Mouse (Mus musculus): ENCODE results near the gene Mpig6b. TPM values are rescaled to one million over a fixed set of nuclear protein-coding genes. Genes with fewer than 3 reads are reported as not detected.

The Mpig6b gene
- polyA plus RNA-seq, 1 experiment from 2014 or later, result 0.16 TPM

DNA sequence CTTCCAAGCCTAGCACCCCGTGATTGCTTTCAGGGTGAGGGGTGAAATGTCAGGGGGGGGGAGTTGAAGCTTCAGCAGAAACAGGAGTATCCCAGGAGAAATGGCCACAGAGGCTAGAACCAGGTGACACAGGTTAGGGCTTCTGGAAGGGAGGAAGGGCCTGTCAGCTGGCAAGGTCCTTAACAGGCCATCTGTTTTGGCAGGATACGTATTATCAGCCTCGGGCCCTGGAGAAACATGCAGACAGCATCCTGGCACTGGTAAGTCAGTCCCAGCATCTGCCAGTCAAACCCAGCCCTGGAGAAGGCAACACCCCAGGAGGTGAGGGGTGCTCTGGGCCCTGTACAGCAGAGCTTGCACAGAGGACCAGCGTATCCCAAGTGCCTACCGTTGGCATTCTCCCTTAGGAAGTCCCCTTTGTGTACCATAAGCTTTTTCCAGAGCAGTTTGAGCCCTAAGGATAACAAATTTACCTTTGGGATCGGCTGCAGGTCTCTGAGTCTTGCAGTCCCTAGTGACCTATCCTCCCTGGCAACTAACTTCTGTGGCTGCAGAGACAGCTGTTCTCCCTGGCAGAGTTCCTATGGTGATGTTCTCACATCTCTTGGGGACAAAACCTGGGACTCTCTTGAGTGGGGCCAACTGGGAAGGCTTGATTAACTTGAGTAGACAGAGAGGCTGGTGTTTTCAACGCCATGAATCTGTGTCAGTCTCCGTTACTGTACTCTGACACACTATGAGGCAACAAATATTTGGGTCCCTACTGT lies 24.4 kb upstream of the Mpig6b start:
- H3K27ac ChIP-seq (ENCODE audit: low read length), result peak overlapping the region; percentile 98
- peaks cover 14% of the 10 kb centered on the region; the same call in 1 of the 2 replicates for H3K36me3 ChIP-seq (ENCODE audit: control insufficient read depth, insufficient read depth)
- ATAC-seq (replicated peaks; ENCODE audit: extremely low read depth, insufficient read depth, low FRiP score), result no peak
- peak overlapping the region; percentile 86 for H3K4me2 ChIP-seq (ENCODE audit: low read depth, low read length)
- 54% methylated on average over 8 of the region's 8 CpGs for WGBS
- H3K4me3 ChIP-seq (ENCODE audit: low read length), result peak overlapping the region; percentile 78
- peak overlapping the region; percentile 94 for H3K9ac ChIP-seq (ENCODE audit: low read length)
- H3K27me3 ChIP-seq (ENCODE audit: control insufficient read depth, insufficient read depth, low read length), result no peaks in the 10 kb centered on the region
- no peaks in the 10 kb centered on the region for H3K9me3 ChIP-seq (replicated peaks; ENCODE audit: control insufficient read depth, low read length)
- peaks cover 9% of the 10 kb centered on the region for H3K4me1 ChIP-seq (ENCODE audit: control insufficient read depth, insufficient read depth, low read length)

DNA sequence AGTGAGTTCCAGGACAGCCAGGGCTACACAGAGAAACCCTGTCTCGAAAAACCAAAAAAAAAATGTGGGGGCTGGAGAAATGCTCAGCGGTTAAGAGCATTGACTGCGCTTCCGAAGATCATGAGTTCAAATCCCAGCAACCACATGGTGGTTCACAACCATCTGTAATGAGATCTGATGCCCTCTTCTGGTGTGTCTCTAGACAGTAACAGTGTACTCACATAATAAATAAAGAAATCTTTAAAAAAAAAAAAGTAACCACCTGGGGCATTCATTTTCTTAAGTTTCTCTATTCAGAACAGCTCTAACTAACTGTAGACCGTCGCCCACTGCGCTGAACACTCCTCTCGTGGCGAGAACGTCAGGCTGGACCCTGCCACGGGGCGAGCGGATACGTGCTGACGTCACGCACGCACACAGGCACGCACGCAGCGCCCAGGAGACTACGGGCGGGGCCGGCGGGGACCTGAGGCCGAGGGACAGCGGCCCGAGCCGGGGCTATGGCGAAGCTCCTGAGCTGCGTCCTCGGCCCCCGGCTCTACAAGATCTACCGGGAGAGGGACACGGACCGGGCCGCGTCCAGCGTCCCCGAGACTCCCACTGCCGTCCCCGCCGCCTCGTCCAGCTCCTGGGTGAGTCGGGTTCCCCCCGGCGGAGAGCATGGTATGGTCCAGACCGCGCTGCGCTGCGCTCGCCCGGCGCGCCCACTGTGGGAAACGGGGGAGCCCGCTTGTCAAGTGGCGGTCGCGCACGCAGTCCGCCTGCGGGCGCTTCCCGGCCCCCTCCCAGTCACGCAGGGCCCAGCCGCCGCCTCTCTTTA lies 23.1 kb upstream of the Mpig6b start, which contains the start of gene Abhd16a:
Gene Abhd16a, plus strand, starts transcription at position 439 of the 820 bp plus-strand sequence.
- Histone ChIP-seq H3K27me3 (ENCODE audit: control insufficient read depth, insufficient read depth, low read length) (no peaks in the 10 kb centered on the region), H3K4me1 (ENCODE audit: control insufficient read depth, insufficient read depth, low read length) (peaks cover 9% of the 10 kb centered on the region), H3K9me3 (replicated peaks; ENCODE audit: control insufficient read depth, low read length) (no peaks in the 10 kb centered on the region), H3K36me3 (ENCODE audit: control insufficient read depth, insufficient read depth) (peaks cover 14% of the 10 kb centered on the region; the same call in 1 of the 2 replicates), H3K27ac (ENCODE audit: low read length) (peak within 1 kb of the TSS; percentile 98), H3K4me3 (ENCODE audit: low read length) (peak within 1 kb of the TSS; percentile 78), H3K9ac (ENCODE audit: low read length) (peak within 1 kb of the TSS; percentile 94), H3K4me2 (ENCODE audit: low read depth, low read length) (peak within 1 kb of the TSS; percentile 86)
- 3% methylated on average over 67 of the region's 67 CpGs for WGBS
- ATAC-seq (replicated peaks; ENCODE audit: extremely low read depth, insufficient read depth, low FRiP score), result peak; percentile 99

- peaks cover 9% of the 10 kb centered on the region for H3K4me1 ChIP-seq (ENCODE audit: control insufficient read depth, insufficient read depth, low read length)
- no peak overlapping the region for H3K9ac ChIP-seq (ENCODE audit: low read length)
- no peak overlapping the region for H3K27ac ChIP-seq (ENCODE audit: low read length)
- H3K9me3 ChIP-seq (replicated peaks; ENCODE audit: control insufficient read depth, low read length), result no peaks in the 10 kb centered on the region
- H3K4me2 ChIP-seq (ENCODE audit: low read depth, low read length), result no peak overlapping the region
- H3K36me3 ChIP-seq (ENCODE audit: control insufficient read depth, insufficient read depth), result peaks cover 12% of the 10 kb centered on the region; the same call in 1 of the 2 replicates
- no peak overlapping the region for H3K4me3 ChIP-seq (ENCODE audit: low read length)
- ATAC-seq (replicated peaks; ENCODE audit: extremely low read depth, insufficient read depth, low FRiP score), result no peak
- WGBS, result 42% methylated on average over 2 of the region's 2 CpGs
- no peaks in the 10 kb centered on the region for H3K27me3 ChIP-seq (ENCODE audit: control insufficient read depth, insufficient read depth, low read length)
Observed at GRCm38 (mm10) chr17:35088151-35088550, 22.2 kb upstream of the Mpig6b start.

DNA sequence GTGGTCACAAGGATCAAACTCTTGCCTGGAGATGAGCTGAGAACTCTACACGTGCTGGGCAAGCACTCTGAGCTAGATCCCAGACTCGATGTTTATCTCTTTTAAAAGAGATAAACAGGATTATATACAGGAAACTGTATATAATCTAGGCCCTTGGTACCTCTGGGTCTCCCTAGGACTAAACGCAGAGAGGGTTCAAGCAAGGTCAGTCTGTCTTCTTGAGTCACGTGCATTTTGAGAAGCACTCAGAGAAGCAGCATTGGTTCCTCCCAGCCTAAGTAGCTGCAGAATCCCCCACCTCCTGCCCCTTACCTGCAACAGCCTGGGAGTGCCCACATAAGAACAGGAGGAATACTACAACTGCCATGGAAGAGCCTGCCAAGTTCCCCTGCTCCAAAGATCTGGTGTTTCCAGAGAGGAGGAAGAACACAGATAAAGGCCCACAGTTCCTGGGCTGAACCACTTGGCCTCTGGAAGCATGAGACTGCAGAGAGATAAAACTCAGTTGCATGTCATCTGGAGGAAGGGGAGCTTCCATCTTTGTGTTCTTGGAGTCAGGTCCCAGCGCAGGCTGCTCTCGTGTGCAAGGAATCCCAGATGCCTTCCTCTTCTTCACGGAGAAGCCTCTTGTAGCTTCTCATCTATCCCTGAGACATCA lies 19.4 kb upstream of the Mpig6b start, which contains the start of gene Ly6g6f:
Gene Ly6g6f, minus strand, starts transcription at position 403 of the 658 bp plus-strand sequence.
- 56% methylated on average over 7 of the region's 7 CpGs for WGBS
- H3K4me2 ChIP-seq (ENCODE audit: low read depth, low read length), result no peak within 1 kb of the TSS

DNA sequence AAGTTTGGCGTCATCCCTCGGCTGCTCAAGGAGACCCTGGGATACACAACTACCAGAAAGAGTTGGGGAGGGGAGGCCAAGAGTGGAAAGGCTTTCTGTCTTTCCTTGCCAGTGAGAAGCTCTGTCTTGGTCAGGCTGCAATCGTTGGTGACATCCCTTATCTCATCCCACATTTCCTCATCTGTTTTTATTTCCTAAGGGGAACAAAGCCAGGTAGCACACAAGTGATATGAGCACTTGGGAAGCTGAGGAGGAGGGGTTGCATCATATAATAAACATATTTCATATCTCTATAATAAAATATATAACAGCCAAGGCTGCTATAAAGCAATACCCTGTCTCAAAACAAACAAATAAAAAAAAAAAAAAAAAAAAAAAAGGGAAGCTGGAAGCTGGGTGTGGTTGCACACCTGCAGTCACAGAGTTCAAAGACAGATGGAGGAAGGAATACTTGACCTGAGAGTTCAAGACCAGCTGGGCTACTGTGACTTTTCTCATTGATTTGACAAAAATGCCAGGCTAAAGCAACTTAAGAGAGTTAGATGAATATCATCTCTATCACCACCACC lies 18.0 kb upstream of the Mpig6b start:
- H3K27ac ChIP-seq (ENCODE audit: low read length), result no peak overlapping the region
- no peaks in the 10 kb centered on the region for H3K9me3 ChIP-seq (replicated peaks; ENCODE audit: control insufficient read depth, low read length)
- peaks cover 12% of the 10 kb centered on the region for H3K4me1 ChIP-seq (ENCODE audit: control insufficient read depth, insufficient read depth, low read length)
- WGBS, result 49% methylated on average over 3 of the region's 3 CpGs
- H3K4me3 ChIP-seq (ENCODE audit: low read length), result no peak overlapping the region
- H3K4me2 ChIP-seq (ENCODE audit: low read depth, low read length), result no peak overlapping the region
- H3K9ac ChIP-seq (ENCODE audit: low read length), result no peak overlapping the region
- H3K36me3 ChIP-seq (ENCODE audit: control insufficient read depth, insufficient read depth), result no peaks in the 10 kb centered on the region
- ATAC-seq (replicated peaks; ENCODE audit: extremely low read depth, insufficient read depth, low FRiP score), result no peak
- H3K27me3 ChIP-seq (ENCODE audit: control insufficient read depth, insufficient read depth, low read length), result no peaks in the 10 kb centered on the region

More for the DNA sequence above, 19.4 kb upstream of the Mpig6b start, which contains the start of gene Ly6g6f:
- ATAC-seq (replicated peaks; ENCODE audit: extremely low read depth, insufficient read depth, low FRiP score), result no peak
- H3K27me3 ChIP-seq (ENCODE audit: control insufficient read depth, insufficient read depth, low read length), result no peaks in the 10 kb centered on the region
- no peaks in the 10 kb centered on the region for H3K9me3 ChIP-seq (replicated peaks; ENCODE audit: control insufficient read depth, low read length)
- no peak within 1 kb of the TSS for H3K27ac ChIP-seq (ENCODE audit: low read length)
- peaks cover 6% of the 10 kb centered on the region for H3K4me1 ChIP-seq (ENCODE audit: control insufficient read depth, insufficient read depth, low read length)
- H3K36me3 ChIP-seq (ENCODE audit: control insufficient read depth, insufficient read depth), result no peaks in the 10 kb centered on the region
- H3K4me3 ChIP-seq (ENCODE audit: low read length), result no peak within 1 kb of the TSS
- H3K9ac ChIP-seq (ENCODE audit: low read length), result no peak within 1 kb of the TSS

- no peaks in the 10 kb centered on the region for H3K36me3 ChIP-seq (ENCODE audit: control insufficient read depth, insufficient read depth)
- H3K4me1 ChIP-seq (ENCODE audit: control insufficient read depth, insufficient read depth, low read length), result peaks cover 13% of the 10 kb centered on the region
- WGBS, result 78% methylated on average over 16 of the region's 16 CpGs
- no peaks in the 10 kb centered on the region for H3K9me3 ChIP-seq (replicated peaks; ENCODE audit: control insufficient read depth, low read length)
- no peaks in the 10 kb centered on the region for H3K27me3 ChIP-seq (ENCODE audit: control insufficient read depth, insufficient read depth, low read length)
- no peak overlapping the region for H3K4me2 ChIP-seq (ENCODE audit: low read depth, low read length)
- H3K9ac ChIP-seq (ENCODE audit: low read length), result no peak overlapping the region
- H3K4me3 ChIP-seq (ENCODE audit: low read length), result no peak overlapping the region
- H3K27ac ChIP-seq (ENCODE audit: low read length), result no peak overlapping the region
- no peak for ATAC-seq (replicated peaks; ENCODE audit: extremely low read depth, insufficient read depth, low FRiP score)
Observed at GRCm38 (mm10) chr17:35082841-35083576, 17.0 kb upstream of the Mpig6b start.

DNA sequence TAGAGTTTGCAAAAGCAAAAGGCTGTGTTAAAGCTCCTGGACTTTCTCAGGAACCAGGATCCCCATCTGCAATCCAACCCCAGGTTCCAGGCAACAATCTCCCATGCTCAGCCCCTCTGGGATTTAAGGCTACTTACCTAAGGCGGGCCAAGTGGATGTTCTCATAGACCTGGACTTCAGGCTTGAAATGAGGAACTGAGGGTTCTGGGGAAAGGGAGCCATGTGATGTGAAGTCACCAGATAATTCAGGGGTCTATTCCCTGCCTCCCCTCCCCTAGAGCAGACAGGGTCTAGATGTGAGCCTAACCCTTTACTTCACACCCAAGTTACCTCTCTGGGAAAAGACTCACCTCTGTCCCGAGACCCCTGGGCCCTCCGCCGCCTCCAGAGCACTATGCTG lies 14.7 kb upstream of the Mpig6b start:
- no peak for ATAC-seq (replicated peaks; ENCODE audit: extremely low read depth, insufficient read depth, low FRiP score)
- no peaks in the 10 kb centered on the region for H3K9me3 ChIP-seq (replicated peaks; ENCODE audit: control insufficient read depth, low read length)
- H3K4me1 ChIP-seq (ENCODE audit: control insufficient read depth, insufficient read depth, low read length), result peaks cover 21% of the 10 kb centered on the region
- H3K36me3 ChIP-seq (ENCODE audit: control insufficient read depth, insufficient read depth), result no peaks in the 10 kb centered on the region
- H3K27me3 ChIP-seq (ENCODE audit: control insufficient read depth, insufficient read depth, low read length), result no peaks in the 10 kb centered on the region
- no peak overlapping the region for H3K4me3 ChIP-seq (ENCODE audit: low read length)
- 87% methylated on average over 4 of the region's 4 CpGs for WGBS
- no peak overlapping the region for H3K4me2 ChIP-seq (ENCODE audit: low read depth, low read length)
- H3K9ac ChIP-seq (ENCODE audit: low read length), result no peak overlapping the region
- H3K27ac ChIP-seq (ENCODE audit: low read length), result no peak overlapping the region

- peak overlapping the region; percentile 53 for H3K4me2 ChIP-seq (ENCODE audit: low read depth, low read length)
- 0 out of 2 replicates have a peak overlapping the region, but pooled peaks have one; percentile 40 for H3K9ac ChIP-seq (ENCODE audit: low read length)
- peaks cover 21% of the 10 kb centered on the region for H3K4me1 ChIP-seq (ENCODE audit: control insufficient read depth, insufficient read depth, low read length)
- H3K9me3 ChIP-seq (replicated peaks; ENCODE audit: control insufficient read depth, low read length), result no peaks in the 10 kb centered on the region
- ATAC-seq (replicated peaks; ENCODE audit: extremely low read depth, insufficient read depth, low FRiP score), result no peak
- H3K36me3 ChIP-seq (ENCODE audit: control insufficient read depth, insufficient read depth), result no peaks in the 10 kb centered on the region
- 36% methylated on average over 6 of the region's 6 CpGs for WGBS
- no peak overlapping the region for H3K4me3 ChIP-seq (ENCODE audit: low read length)
- no peak overlapping the region for H3K27ac ChIP-seq (ENCODE audit: low read length)
- H3K27me3 ChIP-seq (ENCODE audit: control insufficient read depth, insufficient read depth, low read length), result no peaks in the 10 kb centered on the region
Observed at GRCm38 (mm10) chr17:35080248-35080647, 14.3 kb upstream of the Mpig6b start.

All from heart, embryonic 16.5 days (tissue).